In the genomic region with DNA sequence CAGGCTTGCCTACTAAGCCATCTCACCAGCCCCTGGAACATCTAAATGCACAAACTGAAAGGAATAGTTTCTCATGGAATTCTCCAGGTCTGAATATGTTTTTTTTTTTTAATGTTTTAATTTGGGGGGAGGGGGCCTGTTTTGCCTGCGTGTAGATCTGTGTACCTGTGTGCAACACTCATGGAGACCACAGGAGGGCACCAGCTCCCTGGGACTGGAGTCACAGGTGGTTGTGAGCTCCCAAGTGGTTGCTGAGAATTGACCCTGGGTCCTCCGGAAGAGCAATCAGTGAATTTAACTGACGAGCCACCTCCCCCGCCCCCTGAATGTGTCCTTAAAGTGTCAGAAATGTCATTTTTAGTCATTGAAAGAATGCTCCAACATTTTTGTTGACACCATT, we compare ENCODE assay signal across 17 mouse cellular contexts. TPM values are rescaled to one million over a fixed set of nuclear protein-coding genes. Genes with fewer than 3 reads are reported as not detected.
DNase-seq lines count a peak whose midpoint lies in the region; ATAC-seq and TF ChIP-seq lines count a peak whose summit lies in the region.
"Had no signal": no experiment of that assay in that cellular context is flagged by ENCODE, and none has a peak within 500 bp of the region (broad histone marks: within the 10 kb centered on the region; RNA-seq: fewer than 3 reads in every experiment).

No protein-coding gene starts in this region.

- H3K27ac ChIP-seq in forebrain, embryonic 11.5 days (ENCODE audit: low read depth, low read length): no peak overlapping the region
- no peak overlapping the region for H3K27ac ChIP-seq in forebrain, embryonic 16.5 days (ENCODE audit: low read length)
- H3K27ac ChIP-seq in left cerebral cortex, adult 2 months: no peak overlapping the region
- no peak overlapping the region for H3K27ac ChIP-seq in spleen, adult 2 months (ENCODE audit: insufficient read depth, low read length)
- H3K27ac ChIP-seq: embryonic facial prominence, embryonic 13.5 days; heart, embryonic 13.5 days; intestine, embryonic 15.5 days; neural tube, embryonic 13.5 days had no signal

- TF ChIP-seq POLR2A in spleen, adult 2 months (IDR thresholded peaks at IDR 0.05; ENCODE audit: low read depth, low read length): no peak

- 94% methylated on average over 4 of the region's 4 CpGs for WGBS in forebrain, embryonic 11.5 days
- 97% methylated on average over 4 of the region's 4 CpGs for WGBS in forebrain, embryonic 16.5 days
- WGBS in spleen, adult 2 months: 95% methylated on average over 4 of the region's 4 CpGs

- 0 out of 2 replicates have a peak, but pooled peaks cover 4% of the 10 kb centered on the region for H3K9me3 ChIP-seq in forebrain, embryonic 11.5 days (ENCODE audit: control insufficient read depth, low read length)
- no peaks in the 10 kb centered on the region for H3K9me3 ChIP-seq in forebrain, embryonic 16.5 days (ENCODE audit: control insufficient read depth, low read length)
- H3K9me3 ChIP-seq: embryonic facial prominence, embryonic 13.5 days; intestine, embryonic 15.5 days; neural tube, embryonic 13.5 days had no signal

- TF ChIP-seq CTCF in left cerebral cortex, adult 2 months (IDR thresholded peaks at IDR 0.05): peak; percentile 5; the same call in 1 of the 2 replicates
- TF ChIP-seq CTCF in spleen, adult 2 months (IDR thresholded peaks at IDR 0.05; ENCODE audit: extremely low read depth, insufficient read depth, insufficient read length, insufficient replicate concordance): peak; percentile 27; the same call in 1 of the 2 replicates

- H3K36me3 ChIP-seq in forebrain, embryonic 11.5 days (ENCODE audit: control insufficient read depth, insufficient read depth, low read length): no peaks in the 10 kb centered on the region
- H3K36me3 ChIP-seq in forebrain, embryonic 16.5 days (ENCODE audit: control insufficient read depth, insufficient read depth): no peaks in the 10 kb centered on the region
- H3K36me3 ChIP-seq in spleen, adult 2 months (ENCODE audit: control insufficient read depth, insufficient read depth, low read length): peaks cover 77% of the 10 kb centered on the region
- H3K36me3 ChIP-seq: embryonic facial prominence, embryonic 13.5 days; intestine, embryonic 15.5 days had no signal

- H3K4me1 ChIP-seq in forebrain, embryonic 11.5 days (replicated peaks; ENCODE audit: control insufficient read depth, insufficient read depth, low read length): no peaks in the 10 kb centered on the region
- peaks cover 11% of the 10 kb centered on the region for H3K4me1 ChIP-seq in forebrain, embryonic 16.5 days (replicated peaks; ENCODE audit: control insufficient read depth, insufficient read depth, low read length)
- H3K4me1 ChIP-seq in spleen, adult 2 months (ENCODE audit: control insufficient read depth, insufficient read depth, insufficient read length): no peaks in the 10 kb centered on the region
- H3K4me1 ChIP-seq: embryonic facial prominence, embryonic 13.5 days; heart, embryonic 13.5 days; intestine, embryonic 15.5 days had no signal

- ATAC-seq in forebrain, embryonic 11.5 days (replicated peaks; ENCODE audit: low FRiP score): no peak
- no peak for ATAC-seq in forebrain, embryonic 16.5 days
- ATAC-seq: intestine, embryonic 15.5 days had no signal

- no peak overlapping the region for H3K4me2 ChIP-seq in forebrain, embryonic 11.5 days (ENCODE audit: low read depth, low read length, severe bottlenecking)
- H3K4me2 ChIP-seq in forebrain, embryonic 16.5 days (ENCODE audit: low read length): no peak overlapping the region
- H3K4me2 ChIP-seq: embryonic facial prominence, embryonic 13.5 days; heart, embryonic 13.5 days; intestine, embryonic 15.5 days; neural tube, embryonic 13.5 days had no signal

- intact Hi-C loops in left cerebral cortex, adult 2 months (cut with DNase I): no loop called here
- intact Hi-C loops in left cerebral cortex, postnatal 14 days (cut with DNase I): no loop called here

- H3K4me3 ChIP-seq in forebrain, embryonic 11.5 days (ENCODE audit: low read depth, low read length): no peak overlapping the region
- no peak overlapping the region for H3K4me3 ChIP-seq in forebrain, embryonic 16.5 days (replicated peaks; ENCODE audit: low read length)
- no peak overlapping the region for H3K4me3 ChIP-seq in left cerebral cortex, adult 2 months
- no peak overlapping the region for H3K4me3 ChIP-seq in spleen, adult 2 months (ENCODE audit: extremely low read depth, insufficient read depth, insufficient read length)
- H3K4me3 ChIP-seq: embryonic facial prominence, embryonic 13.5 days; heart, embryonic 13.5 days; intestine, embryonic 15.5 days; neural tube, embryonic 13.5 days had no signal

- no peak overlapping the region for H3K9ac ChIP-seq in forebrain, embryonic 11.5 days (ENCODE audit: low read length)
- H3K9ac ChIP-seq in forebrain, embryonic 16.5 days (replicated peaks; ENCODE audit: low read depth, low read length): no peak overlapping the region
- H3K9ac ChIP-seq: embryonic facial prominence, embryonic 13.5 days; heart, embryonic 13.5 days; intestine, embryonic 15.5 days; neural tube, embryonic 13.5 days had no signal

- peak; percentile 31 for DNase-seq in forebrain, embryonic 11.5 days (ENCODE audit: low spot score)
- no peak for DNase-seq in left cerebral cortex, adult 2 months (ENCODE audit: extremely low spot score in 1 of 2, low spot score in 2 of 2)
- no peak for DNase-seq in left cerebral cortex, postnatal 14 days (ENCODE audit: low spot score in 2 of 2)
- no peak for DNase-seq in spleen, adult 2 months (ENCODE audit: low read depth in 1 of 2, low spot score in 2 of 2)
- DNase-seq in spleen, postnatal 4 days (ENCODE audit: low spot score in 2 of 2): no peak
- DNase-seq in ovary, postnatal 10 days (ENCODE audit: low spot score): no peak
- no peak for DNase-seq in adrenal gland, postnatal 36 days
- DNase-seq: cerebellum, adult 11-12 months; kidney, postnatal 36 days; left cerebral cortex, postnatal 4 days; right cerebral cortex, postnatal 4 days; thymus, postnatal 36 days had no signal

- no peaks in the 10 kb centered on the region for H3K27me3 ChIP-seq in forebrain, embryonic 11.5 days (ENCODE audit: control insufficient read depth, insufficient read depth, low read length)
- H3K27me3 ChIP-seq in forebrain, embryonic 16.5 days (replicated peaks; ENCODE audit: control insufficient read depth, insufficient read depth, low read length): no peaks in the 10 kb centered on the region
- no peaks in the 10 kb centered on the region for H3K27me3 ChIP-seq in spleen, adult 2 months (ENCODE audit: control insufficient read depth, insufficient read depth, low read length)
- H3K27me3 ChIP-seq: embryonic facial prominence, embryonic 13.5 days; intestine, embryonic 15.5 days; neural tube, embryonic 13.5 days had no signal

RNA-seq across cellular contexts. Expression of gene Fbxw11, which starts 48.4 kb away (rescaled TPM):
- 95.8 and 104 TPM in 2 replicates for polyA plus RNA-seq in forebrain, embryonic 11.5 days (2014; fragmentation: Nextera tagmentation; extraction: Ambion mirVana)
- 125 and 137 TPM in 2 replicates for polyA plus RNA-seq in forebrain, embryonic 16.5 days (2015; fragmentation: Nextera tagmentation; extraction: Ambion mirVana)
- 100 to 1,000 TPM; 122 to 125 TPM for total RNA-seq in left cerebral cortex, adult 2 months (2021)
- 100 to 1,000 TPM; 111 to 120 TPM for total RNA-seq in left cerebral cortex, postnatal 14 days (2021)
- 20.2 and 23.6 TPM in 2 replicates for polyA plus RNA-seq in spleen, adult 2 months (2012; rRNA removed)
- 100 to 1,000 TPM; 107 to 111 TPM for total RNA-seq in adrenal gland, postnatal 36 days (2021)
